Mouse (Mus musculus): ENCODE data around the gene Btg2. TPM values are rescaled to one million over a fixed set of nuclear protein-coding genes. Genes with fewer than 3 reads are reported as not detected.

Gene Btg2
- polyA plus RNA-seq, 1 experiment = 10.2 TPM

DNA sequence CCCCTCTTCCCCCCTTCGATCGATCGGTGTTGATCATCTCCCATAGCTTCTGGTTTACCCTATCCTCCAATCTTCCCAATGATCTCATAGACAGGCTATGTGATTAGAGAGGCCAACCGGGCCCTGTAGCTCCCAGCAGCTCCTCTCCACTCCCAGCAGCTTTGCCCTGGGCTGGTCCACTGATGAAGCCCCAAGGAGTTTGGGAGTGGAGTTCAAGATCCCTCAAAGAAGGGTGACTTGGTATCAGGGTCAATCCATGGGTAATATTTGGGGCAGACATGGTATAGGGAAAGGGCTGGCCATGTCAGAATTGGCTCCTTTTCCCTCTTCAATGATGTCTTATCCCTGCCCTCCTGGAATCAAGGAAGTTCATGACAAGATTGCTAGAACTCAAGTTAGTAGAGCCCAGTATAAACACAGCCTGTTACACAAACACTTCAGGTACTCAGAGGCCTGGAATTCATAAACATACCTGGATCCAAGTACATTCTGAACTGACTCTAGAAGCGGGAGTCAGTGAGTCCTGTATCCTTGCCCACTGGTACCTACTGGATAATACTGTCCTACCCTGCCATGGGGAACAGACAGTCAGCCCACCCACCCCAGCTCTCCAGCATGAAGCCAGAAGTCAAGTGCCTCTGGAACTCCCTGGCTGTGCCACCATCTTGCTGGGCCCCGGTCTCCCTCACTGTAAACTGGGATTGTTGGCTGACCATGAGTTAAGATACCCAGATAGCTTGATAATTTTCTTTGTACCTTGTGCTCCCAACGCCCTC lies 18.3 kb upstream of the Btg2 start:
- Histone ChIP-seq H3K79me2 (ENCODE audit: control insufficient read depth, insufficient read depth) (no peaks in the 10 kb centered on the region), H3K27me3 (ENCODE audit: control insufficient read depth, insufficient read depth, insufficient read length) (no peaks in the 10 kb centered on the region), H3K79me3 (ENCODE audit: low read depth) (no peaks in the 10 kb centered on the region), H3K4me3 (ENCODE audit: insufficient read depth, poor library complexity, severe bottlenecking) (no peak overlapping the region), H3K36me3 (ENCODE audit: control insufficient read depth, insufficient read depth) (no peaks in the 10 kb centered on the region), H3ac (ENCODE audit: control insufficient read depth, insufficient read length, low read depth) (no peak overlapping the region)
- no peak for TF ChIP-seq CTCF (IDR thresholded peaks at IDR 0.05; ENCODE audit: control insufficient read depth, insufficient read depth, insufficient read length)
- TF ChIP-seq MYOG (IDR thresholded peaks at IDR 0.05; ENCODE audit: control insufficient read depth, extremely low read depth, insufficient read length) = no peak
- TF ChIP-seq CEBPB (IDR thresholded peaks at IDR 0.05; ENCODE audit: low read depth) = no peak
- TF ChIP-seq FOSL1 (IDR thresholded peaks at IDR 0.05; ENCODE audit: insufficient read depth, low read length, poor library complexity, severe bottlenecking) = no peak
- no peak for TF ChIP-seq USF1 (IDR thresholded peaks at IDR 0.05; ENCODE audit: low read depth)
- no peak for TF ChIP-seq MAX (IDR thresholded peaks at IDR 0.05)
- no peak for TF ChIP-seq MYOD1 (IDR thresholded peaks at IDR 0.05; ENCODE audit: control insufficient read depth, insufficient read length, low read depth)

GRCm38 (mm10) chr1:134096264-134096934 lies 17.5 kb upstream of the Btg2 start:
- Histone ChIP-seq H3K36me3 (ENCODE audit: control insufficient read depth, insufficient read depth) (no peaks in the 10 kb centered on the region), H3K79me2 (ENCODE audit: control insufficient read depth, insufficient read depth) (no peaks in the 10 kb centered on the region), H3K27me3 (ENCODE audit: control insufficient read depth, insufficient read depth, insufficient read length) (no peaks in the 10 kb centered on the region), H3ac (ENCODE audit: control insufficient read depth, insufficient read length, low read depth) (no peak overlapping the region), H3K79me3 (ENCODE audit: low read depth) (no peaks in the 10 kb centered on the region), H3K4me3 (ENCODE audit: insufficient read depth, poor library complexity, severe bottlenecking) (no peak overlapping the region)
- TF ChIP-seq CTCF (IDR thresholded peaks at IDR 0.05; ENCODE audit: control insufficient read depth, insufficient read depth, insufficient read length) = no peak
- TF ChIP-seq CEBPB (IDR thresholded peaks at IDR 0.05; ENCODE audit: low read depth) = no peak
- no peak for TF ChIP-seq FOSL1 (IDR thresholded peaks at IDR 0.05; ENCODE audit: insufficient read depth, low read length, poor library complexity, severe bottlenecking)
- no peak for TF ChIP-seq MAX (IDR thresholded peaks at IDR 0.05)
- TF ChIP-seq USF1 (IDR thresholded peaks at IDR 0.05; ENCODE audit: low read depth) = no peak
- no peak for TF ChIP-seq MYOD1 (IDR thresholded peaks at IDR 0.05; ENCODE audit: control insufficient read depth, insufficient read length, low read depth)
- TF ChIP-seq MYOG (IDR thresholded peaks at IDR 0.05; ENCODE audit: control insufficient read depth, extremely low read depth, insufficient read length) = no peak

GRCm38 (mm10) chr1:134095721-134096120 lies 16.8 kb upstream of the Btg2 start:
- no peak overlapping the region for H3K4me3 ChIP-seq (ENCODE audit: insufficient read depth, poor library complexity, severe bottlenecking)
- H3ac ChIP-seq (ENCODE audit: control insufficient read depth, insufficient read length, low read depth) = no peak overlapping the region
- no peaks in the 10 kb centered on the region for H3K27me3 ChIP-seq (ENCODE audit: control insufficient read depth, insufficient read depth, insufficient read length)
- H3K79me3 ChIP-seq (ENCODE audit: low read depth) = no peaks in the 10 kb centered on the region
- no peaks in the 10 kb centered on the region for H3K36me3 ChIP-seq (ENCODE audit: control insufficient read depth, insufficient read depth)
- no peaks in the 10 kb centered on the region for H3K79me2 ChIP-seq (ENCODE audit: control insufficient read depth, insufficient read depth)
- TF ChIP-seq CTCF (IDR thresholded peaks at IDR 0.05; ENCODE audit: control insufficient read depth, insufficient read depth, insufficient read length) (no peak), MAX (IDR thresholded peaks at IDR 0.05) (no peak), CEBPB (IDR thresholded peaks at IDR 0.05; ENCODE audit: low read depth) (no peak), USF1 (IDR thresholded peaks at IDR 0.05; ENCODE audit: low read depth) (no peak), FOSL1 (IDR thresholded peaks at IDR 0.05; ENCODE audit: insufficient read depth, low read length, poor library complexity, severe bottlenecking) (no peak), MYOG (IDR thresholded peaks at IDR 0.05; ENCODE audit: control insufficient read depth, extremely low read depth, insufficient read length) (no peak), MYOD1 (IDR thresholded peaks at IDR 0.05; ENCODE audit: control insufficient read depth, insufficient read length, low read depth) (no peak)

DNA sequence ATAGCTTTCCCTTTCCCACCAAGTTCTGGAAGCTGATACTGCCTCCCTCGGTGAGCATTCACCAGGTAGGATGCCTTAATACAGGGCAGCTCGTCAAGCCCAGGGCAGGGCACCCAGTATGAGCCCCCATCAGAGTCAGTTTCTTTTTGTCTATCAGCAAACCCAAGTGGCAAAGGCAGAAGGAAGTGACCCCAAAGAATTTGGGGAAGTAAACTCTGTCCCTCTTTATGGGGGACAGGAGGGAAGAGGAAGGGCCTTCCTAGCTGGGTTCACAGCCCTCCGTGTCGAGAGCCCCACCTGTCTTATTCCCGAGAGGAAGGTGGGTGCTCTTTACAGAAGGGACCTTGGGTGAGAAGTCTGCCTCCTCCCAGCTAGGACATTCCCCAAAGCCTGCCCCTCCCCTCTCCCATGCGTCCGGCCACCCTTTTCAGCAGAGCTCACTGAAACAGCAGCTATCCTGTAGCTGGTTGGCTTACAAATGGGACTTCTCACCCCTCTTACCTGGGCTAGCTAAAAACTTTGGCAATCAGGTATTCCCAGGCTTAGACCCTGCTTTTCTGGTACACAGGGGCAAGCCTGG lies 16.2 kb upstream of the Btg2 start:
- Histone ChIP-seq H3ac (ENCODE audit: control insufficient read depth, insufficient read length, low read depth) (no peak overlapping the region), H3K79me2 (ENCODE audit: control insufficient read depth, insufficient read depth) (no peaks in the 10 kb centered on the region), H3K27me3 (ENCODE audit: control insufficient read depth, insufficient read depth, insufficient read length) (no peaks in the 10 kb centered on the region), H3K36me3 (ENCODE audit: control insufficient read depth, insufficient read depth) (no peaks in the 10 kb centered on the region), H3K79me3 (ENCODE audit: low read depth) (no peaks in the 10 kb centered on the region), H3K4me3 (ENCODE audit: insufficient read depth, poor library complexity, severe bottlenecking) (no peak overlapping the region)
- TF ChIP-seq FOSL1 (IDR thresholded peaks at IDR 0.05; ENCODE audit: insufficient read depth, low read length, poor library complexity, severe bottlenecking) (no peak), MYOG (IDR thresholded peaks at IDR 0.05; ENCODE audit: control insufficient read depth, extremely low read depth, insufficient read length) (no peak), USF1 (IDR thresholded peaks at IDR 0.05; ENCODE audit: low read depth) (no peak), MAX (IDR thresholded peaks at IDR 0.05) (no peak), CTCF (IDR thresholded peaks at IDR 0.05; ENCODE audit: control insufficient read depth, insufficient read depth, insufficient read length) (no peak), MYOD1 (IDR thresholded peaks at IDR 0.05; ENCODE audit: control insufficient read depth, insufficient read length, low read depth) (no peak), CEBPB (IDR thresholded peaks at IDR 0.05; ENCODE audit: low read depth) (no peak)

DNA sequence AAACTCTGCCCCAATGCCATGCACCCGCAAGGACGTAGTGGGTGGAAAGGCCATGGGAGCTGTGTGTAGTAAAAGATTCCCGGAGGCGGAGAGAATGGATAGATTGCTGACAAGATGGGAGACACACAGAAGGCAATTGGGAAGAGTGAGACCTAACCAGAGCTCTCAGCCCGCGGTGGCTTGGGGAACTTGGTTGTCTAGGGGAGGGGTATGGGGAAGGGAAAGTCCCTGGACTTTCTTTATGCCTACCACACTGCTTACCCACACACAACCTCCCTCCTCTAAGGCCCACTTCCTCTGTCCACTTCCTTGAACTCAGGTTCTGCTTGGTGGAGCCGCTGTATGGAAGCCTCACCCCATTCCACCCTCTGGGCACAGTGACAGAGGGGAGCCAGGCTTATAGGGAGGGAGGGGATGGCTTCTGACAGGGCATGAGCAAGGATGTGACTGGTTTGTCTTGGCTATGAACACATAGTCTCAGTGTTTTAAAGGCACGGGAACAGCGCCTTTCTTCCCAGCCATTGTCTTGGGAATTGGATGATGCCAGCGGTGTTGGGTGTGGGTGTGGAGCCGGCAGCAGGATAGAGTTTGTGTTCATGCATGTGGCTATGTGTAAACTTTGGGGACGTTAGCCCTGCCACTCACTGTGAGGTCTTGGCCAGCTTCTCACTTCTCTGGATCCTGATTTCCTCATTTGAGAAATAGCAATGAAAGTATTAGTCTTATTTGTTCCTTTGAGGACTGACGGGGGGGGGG lies 15.0 kb upstream of the Btg2 start:
- Histone ChIP-seq H3K27me3 (ENCODE audit: control insufficient read depth, insufficient read depth, insufficient read length) (no peaks in the 10 kb centered on the region), H3K4me3 (ENCODE audit: insufficient read depth, poor library complexity, severe bottlenecking) (no peak overlapping the region), H3K79me2 (ENCODE audit: control insufficient read depth, insufficient read depth) (no peaks in the 10 kb centered on the region), H3K79me3 (ENCODE audit: low read depth) (no peaks in the 10 kb centered on the region), H3K36me3 (ENCODE audit: control insufficient read depth, insufficient read depth) (no peaks in the 10 kb centered on the region), H3ac (ENCODE audit: control insufficient read depth, insufficient read length, low read depth) (no peak overlapping the region)
- TF ChIP-seq MYOD1 (IDR thresholded peaks at IDR 0.05; ENCODE audit: control insufficient read depth, insufficient read length, low read depth) = no peak
- no peak for TF ChIP-seq MYOG (IDR thresholded peaks at IDR 0.05; ENCODE audit: control insufficient read depth, extremely low read depth, insufficient read length)
- no peak for TF ChIP-seq CEBPB (IDR thresholded peaks at IDR 0.05; ENCODE audit: low read depth)
- TF ChIP-seq MAX (IDR thresholded peaks at IDR 0.05) = no peak
- TF ChIP-seq FOSL1 (IDR thresholded peaks at IDR 0.05; ENCODE audit: insufficient read depth, low read length, poor library complexity, severe bottlenecking) = no peak
- no peak for TF ChIP-seq CTCF (IDR thresholded peaks at IDR 0.05; ENCODE audit: control insufficient read depth, insufficient read depth, insufficient read length)
- no peak for TF ChIP-seq USF1 (IDR thresholded peaks at IDR 0.05; ENCODE audit: low read depth)
